In genomic region chr4:155221106-155221505, GRCm38 (mm10) we compare ENCODE assay signal across 7 mouse cellular contexts. TPM values are rescaled to one million over a fixed set of nuclear protein-coding genes. Genes with fewer than 3 reads are reported as not detected.
DNase-seq lines count a peak whose midpoint lies in the region; ATAC-seq and TF ChIP-seq lines count a peak whose summit lies in the region.

No protein-coding gene starts in this region.

- H3K27ac ChIP-seq in lung, postnatal 0 days (ENCODE audit: low read length) = peak overlapping the region; percentile 97
- H3K27ac ChIP-seq in forebrain, embryonic 12.5 days = peak overlapping the region; percentile 81
- H3K27ac ChIP-seq in limb, embryonic 13.5 days = peak overlapping the region; percentile 74; the same call in 1 of the 2 replicates
- H3K27ac ChIP-seq in small intestine, adult 2 months (ENCODE audit: insufficient read depth, low read depth, low read length) = peak overlapping the region; percentile 23; the same call in 1 of the 2 replicates

- ATAC-seq in lung, postnatal 0 days = no peak
- ATAC-seq in forebrain, embryonic 12.5 days (ENCODE audit: low FRiP score) = no peak
- ATAC-seq in limb, embryonic 13.5 days (ENCODE audit: low FRiP score, low read depth) = no peak
- ATAC-seq in monocyte, adult 5-6 weeks (replicated peaks; ENCODE audit: insufficient number of reproducible peaks, low FRiP score, low TSS enrichment, poor library complexity, severe bottlenecking) = no peak

- peak overlapping the region; percentile 83 for H3K4me2 ChIP-seq in lung, postnatal 0 days (replicated peaks; ENCODE audit: low read depth, low read length)
- H3K4me2 ChIP-seq in forebrain, embryonic 12.5 days = peak overlapping the region; percentile 98
- H3K4me2 ChIP-seq in limb, embryonic 13.5 days (replicated peaks) = peak overlapping the region; percentile 96

- no peak for TF ChIP-seq POLR2A in small intestine, adult 2 months (IDR thresholded peaks at IDR 0.05; ENCODE audit: low read depth, low read length)

- no peaks in the 10 kb centered on the region for H3K27me3 ChIP-seq in lung, postnatal 0 days (replicated peaks; ENCODE audit: insufficient read depth, low read length)
- H3K27me3 ChIP-seq in forebrain, embryonic 12.5 days = no peaks in the 10 kb centered on the region
- H3K27me3 ChIP-seq in limb, embryonic 13.5 days = no peaks in the 10 kb centered on the region
- H3K27me3 ChIP-seq in small intestine, adult 2 months (ENCODE audit: control insufficient read depth, insufficient read depth, low read length) = no peaks in the 10 kb centered on the region

- 0% methylated on average over 7 of the region's 7 CpGs for WGBS in lung, postnatal 0 days
- WGBS in forebrain, embryonic 12.5 days = under 1% methylated on average over 7 of the region's 7 CpGs
- 2% methylated on average over 7 of the region's 7 CpGs for WGBS in limb, embryonic 13.5 days
- WGBS in small intestine, adult 2 months = 1% methylated on average over 7 of the region's 7 CpGs

- TF ChIP-seq CTCF in lung, postnatal 0 days (IDR thresholded peaks at IDR 0.05) = no peak
- no peak for TF ChIP-seq CTCF in small intestine, adult 2 months (IDR thresholded peaks at IDR 0.05; ENCODE audit: extremely low read depth, insufficient read length, insufficient replicate concordance, low read depth, low read length)

- H3K4me1 ChIP-seq in lung, postnatal 0 days (ENCODE audit: insufficient read depth, low read depth, low read length) = peaks cover 43% of the 10 kb centered on the region
- H3K4me1 ChIP-seq in forebrain, embryonic 12.5 days = peaks cover 59% of the 10 kb centered on the region
- H3K4me1 ChIP-seq in limb, embryonic 13.5 days = peaks cover 55% of the 10 kb centered on the region
- peaks cover 43% of the 10 kb centered on the region for H3K4me1 ChIP-seq in small intestine, adult 2 months (ENCODE audit: control insufficient read depth, insufficient read depth, insufficient read length, low read length)

- H3K9ac ChIP-seq in lung, postnatal 0 days (replicated peaks; ENCODE audit: low read depth) = peak overlapping the region; percentile 84
- peak overlapping the region; percentile 98 for H3K9ac ChIP-seq in forebrain, embryonic 12.5 days
- H3K9ac ChIP-seq in limb, embryonic 13.5 days = peak overlapping the region; percentile 100

- H3K36me3 ChIP-seq in lung, postnatal 0 days (ENCODE audit: insufficient read depth, low read length) = no peaks in the 10 kb centered on the region
- no peaks in the 10 kb centered on the region for H3K36me3 ChIP-seq in forebrain, embryonic 12.5 days (replicated peaks)
- H3K36me3 ChIP-seq in limb, embryonic 13.5 days = peaks cover 14% of the 10 kb centered on the region
- no peaks in the 10 kb centered on the region for H3K36me3 ChIP-seq in small intestine, adult 2 months (ENCODE audit: control insufficient read depth, insufficient read depth, low read length)

- H3K9me3 ChIP-seq in lung, postnatal 0 days (ENCODE audit: low read length) = no peaks in the 10 kb centered on the region
- no peaks in the 10 kb centered on the region for H3K9me3 ChIP-seq in forebrain, embryonic 12.5 days
- H3K9me3 ChIP-seq in limb, embryonic 13.5 days = no peaks in the 10 kb centered on the region

- peak overlapping the region; percentile 92 for H3K4me3 ChIP-seq in lung, postnatal 0 days (ENCODE audit: low read depth, low read length)
- H3K4me3 ChIP-seq in forebrain, embryonic 12.5 days (replicated peaks) = peak overlapping the region; percentile 97
- H3K4me3 ChIP-seq in limb, embryonic 13.5 days = peak overlapping the region; percentile 98
- peak overlapping the region; percentile 91 for H3K4me3 ChIP-seq in small intestine, adult 2 months (ENCODE audit: low read depth, low read length)

- DNase-seq in lung, postnatal 0 days (ENCODE audit: low spot score) = peak; percentile 5
- DNase-seq in lung, postnatal 10 days = no peak
- DNase-seq in gastrocnemius, postnatal 4 days (ENCODE audit: low spot score in 2 of 2) = no peak

- TF ChIP-seq EP300 in lung, postnatal 0 days (IDR thresholded peaks at IDR 0.05) = no peak

RNA-seq across cellular contexts. Expression of gene Ski, which starts 1.3 kb away (rescaled TPM):
- polyA plus RNA-seq in lung, postnatal 0 days (2015; fragmentation: Nextera tagmentation; extraction: Ambion mirVana) = 22.6 and 23.2 TPM in 2 replicates
- 12.3 and 14.2 TPM in 2 replicates for polyA plus RNA-seq in forebrain, embryonic 12.5 days (2016; fragmentation: Nextera tagmentation; extraction: Ambion mirVana)
- 24.4 and 24.8 TPM in 2 replicates for polyA plus RNA-seq in limb, embryonic 13.5 days (2015; fragmentation: Nextera tagmentation; extraction: Ambion mirVana)
- 27.8 and 48.0 TPM in 2 replicates for polyA plus RNA-seq in small intestine, adult 2 months (2012; rRNA removed)
- total RNA-seq in gastrocnemius, postnatal 4 days (2021) = 100 to 1,000 TPM; 133 to 138 TPM
- 13.5 to 26.2 TPM (median 17.7 TPM) in 3 replicates for total RNA-seq in monocyte, adult 5-6 weeks (2017)

RNA-seq across cellular contexts. Expression of gene Faap20, which starts 28.5 kb away (rescaled TPM):
- polyA plus RNA-seq in lung, postnatal 0 days (2015; fragmentation: Nextera tagmentation; extraction: Ambion mirVana) = 61.4 and 66.6 TPM in 2 replicates
- 96.4 and 96.9 TPM in 2 replicates for polyA plus RNA-seq in forebrain, embryonic 12.5 days (2016; fragmentation: Nextera tagmentation; extraction: Ambion mirVana)
- polyA plus RNA-seq in limb, embryonic 13.5 days (2015; fragmentation: Nextera tagmentation; extraction: Ambion mirVana) = 92.1 and 97.8 TPM in 2 replicates
- polyA plus RNA-seq in small intestine, adult 2 months (2012; rRNA removed) = 22.5 and 52.0 TPM in 2 replicates
- total RNA-seq in gastrocnemius, postnatal 4 days (2021) = 10 to 100 TPM; 41.0 to 44.3 TPM
- total RNA-seq in monocyte, adult 5-6 weeks (2017) = 15.4 to 17.5 TPM (median 17.0 TPM) in 3 replicates

Comparison
In these comparisons a context has a peak if more than half of its experiments do, and no peak if none do; other contexts are left out.
1. H3K27ac ChIP-seq: peak in every context shown above with its lines; median percentile 97 in lung, postnatal 0 days; 81 in forebrain, embryonic 12.5 days; 74 in limb, embryonic 13.5 days; 23 in small intestine, adult 2 months.